Comparison of ENCODE assay signal across 8 mouse cellular contexts in the genomic region with DNA sequence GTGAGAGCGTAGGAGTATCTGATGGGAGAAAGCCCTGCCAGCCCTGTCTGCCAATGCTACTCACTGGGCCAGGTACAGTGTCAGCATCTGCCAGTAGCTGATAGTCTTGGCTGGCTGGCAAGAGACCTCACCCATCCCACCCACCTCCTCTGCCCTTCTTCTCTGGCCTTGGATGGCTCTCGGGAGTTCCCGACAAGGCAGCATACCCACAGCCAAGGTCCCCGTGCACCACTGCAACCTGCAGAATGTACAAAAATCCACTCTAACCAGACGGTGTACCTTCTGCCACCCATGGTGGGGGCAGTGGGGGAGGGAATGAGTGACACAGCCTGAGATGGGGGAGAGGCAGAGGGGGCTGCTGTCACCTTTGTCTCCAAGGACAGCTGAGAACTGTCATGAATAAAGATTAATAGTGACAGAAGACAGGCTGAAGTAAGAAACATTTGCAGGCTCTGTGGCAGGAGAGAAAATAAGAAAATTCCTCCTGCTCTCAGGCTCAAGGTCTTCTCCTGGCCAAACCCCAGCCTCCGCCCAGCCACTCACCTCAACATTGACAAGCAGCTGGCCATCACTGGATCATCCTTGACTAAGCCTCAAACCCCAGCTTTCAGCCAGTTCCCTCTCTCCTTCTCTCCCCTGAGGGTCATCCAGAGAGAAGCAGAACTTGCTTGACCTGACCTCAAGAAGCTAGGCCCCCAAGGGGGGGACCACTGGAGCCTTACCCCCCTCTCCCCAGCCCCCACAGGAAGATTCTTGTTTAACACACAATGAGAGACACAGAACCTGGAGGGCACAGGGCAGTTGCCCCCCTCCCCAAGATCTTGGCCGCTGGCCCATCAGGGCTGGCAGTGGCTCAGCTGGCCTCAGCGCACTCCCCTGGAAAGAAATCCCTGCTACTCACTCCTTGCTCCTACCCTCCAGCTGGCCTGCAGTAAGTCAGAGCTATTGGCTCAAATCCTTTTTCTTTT.
DNase-seq lines count a peak whose midpoint lies in the region; ATAC-seq and TF ChIP-seq lines count a peak whose summit lies in the region.

No protein-coding gene starts in this region.

- peak; percentile 72 for ATAC-seq in limb, embryonic 14.5 days (ENCODE audit: low FRiP score, low read depth)

- WGBS in embryonic facial prominence, embryonic 10.5 days, result 55% methylated on average over 8 of the region's 8 CpGs
- WGBS in limb, embryonic 14.5 days, result 47% methylated on average over 8 of the region's 8 CpGs

- H3K4me3 ChIP-seq in embryonic facial prominence, embryonic 10.5 days, result no peak overlapping the region
- H3K4me3 ChIP-seq in limb, embryonic 14.5 days (replicated peaks; ENCODE audit: low read length), result no peak overlapping the region
- peak overlapping the region; percentile 68 for H3K4me3 ChIP-seq in testis, adult 2 months (ENCODE audit: control insufficient read depth, low read depth, low read length)

- peaks cover 90% of the 10 kb centered on the region for H3K27me3 ChIP-seq in embryonic facial prominence, embryonic 10.5 days (replicated peaks; ENCODE audit: low read depth, poor library complexity, severe bottlenecking)
- H3K27me3 ChIP-seq in limb, embryonic 14.5 days (ENCODE audit: control insufficient read depth, insufficient read depth, low read length), result no peaks in the 10 kb centered on the region
- H3K27me3 ChIP-seq in testis, adult 2 months (ENCODE audit: control insufficient read depth, insufficient read depth, low read length), result no peaks in the 10 kb centered on the region

- no peak for TF ChIP-seq POLR2A in limb, embryonic 14.5 days (IDR thresholded peaks at IDR 0.05; ENCODE audit: borderline replicate concordance, extremely low read depth, insufficient read depth, insufficient read length)
- no peak for TF ChIP-seq POLR2A in testis, adult 2 months (IDR thresholded peaks at IDR 0.05; ENCODE audit: control insufficient read depth, low read depth, low read length)

- H3K9me3 ChIP-seq in embryonic facial prominence, embryonic 10.5 days, result no peaks in the 10 kb centered on the region
- H3K9me3 ChIP-seq in limb, embryonic 14.5 days (ENCODE audit: control insufficient read depth, low read length), result no peaks in the 10 kb centered on the region

- no peaks in the 10 kb centered on the region for H3K36me3 ChIP-seq in embryonic facial prominence, embryonic 10.5 days (replicated peaks)
- H3K36me3 ChIP-seq in limb, embryonic 14.5 days (ENCODE audit: control insufficient read depth, insufficient read depth, low read length), result no peaks in the 10 kb centered on the region
- no peaks in the 10 kb centered on the region for H3K36me3 ChIP-seq in testis, adult 2 months (ENCODE audit: control insufficient read depth, insufficient read depth, low read length)

- TF ChIP-seq CTCF in testis, adult 2 months (IDR thresholded peaks at IDR 0.05; ENCODE audit: control insufficient read depth, insufficient read depth, insufficient replicate concordance, low read depth, low read length), result no peak

- H3K4me1 ChIP-seq in embryonic facial prominence, embryonic 10.5 days, result peaks cover 50% of the 10 kb centered on the region
- H3K4me1 ChIP-seq in limb, embryonic 14.5 days (ENCODE audit: control insufficient read depth, insufficient read depth, low read length), result peaks cover 43% of the 10 kb centered on the region
- H3K4me1 ChIP-seq in testis, adult 2 months (ENCODE audit: control insufficient read depth, insufficient read depth, low read length), result no peaks in the 10 kb centered on the region; the same call in 1 of the 2 replicates

- 0 out of 2 replicates have a peak overlapping the region, but pooled peaks have one; percentile 21 for H3K9ac ChIP-seq in limb, embryonic 14.5 days (ENCODE audit: low read depth, low read length, severe bottlenecking)

- peak; percentile 67 for DNase-seq in right cerebral cortex, postnatal 4 days
- no peak for DNase-seq in right cerebral cortex, postnatal 25 days
- no peak for DNase-seq in embryonic facial prominence, embryonic 10.5 days (ENCODE audit: low spot score)
- DNase-seq in heart, postnatal 4 days, result peak; percentile 81
- DNase-seq in limb, embryonic 14.5 days (ENCODE audit: low spot score), result peak; percentile 68
- DNase-seq in left cerebral cortex, adult 9 months (ENCODE audit: low spot score in 2 of 2), result no peak
- no peak for DNase-seq in natural killer cell, adult 2 months (ENCODE audit: low spot score in 2 of 2)

- peak overlapping the region; percentile 26 for H3K4me2 ChIP-seq in limb, embryonic 14.5 days (replicated peaks; ENCODE audit: low read depth, low read length, severe bottlenecking)

- peak overlapping the region; percentile 2; the same call in 1 of the 2 replicates for H3K27ac ChIP-seq in embryonic facial prominence, embryonic 10.5 days (replicated peaks)
- H3K27ac ChIP-seq in limb, embryonic 14.5 days (replicated peaks; ENCODE audit: low read depth, low read length), result peak overlapping the region; percentile 48; the same call in 1 of the 2 replicates
- peak overlapping the region; percentile 62 for H3K27ac ChIP-seq in testis, adult 2 months (ENCODE audit: control insufficient read depth, insufficient read depth, low read depth, low read length)

Comparison
In these comparisons a context has a peak if more than half of its experiments do, and no peak if none do; other contexts are left out.
1. DNase-seq: peak in right cerebral cortex, postnatal 4 days (single experiment), heart, postnatal 4 days (single experiment) and limb, embryonic 14.5 days (single experiment); none in right cerebral cortex, postnatal 25 days (single experiment), embryonic facial prominence, embryonic 10.5 days (single experiment), left cerebral cortex, adult 9 months (0 of 2) and natural killer cell, adult 2 months (0 of 2).
2. H3K27ac ChIP-seq: peak in every context shown above with its lines; median percentile 62 in testis, adult 2 months; 48 in limb, embryonic 14.5 days; 2 in embryonic facial prominence, embryonic 10.5 days.